Mouse (Mus musculus) midbrain, embryonic 10.5 days (tissue): ENCODE measurements around the gene Ccdc144b. TPM values are rescaled to one million over a fixed set of nuclear protein-coding genes. Genes with fewer than 3 reads are reported as not detected.

Experiments
- DNase-seq: peaks from one replicate; pipeline ENCODE4 v3.0.0-alpha.2; 2017; ENCODE audit warnings: low spot score
- H3K27ac ChIP-seq: fragments of 300-500 bp; sonication (generic); replicated peaks from 2 replicates; pipeline ENCODE4 v1.5.1; 2016; ENCODE audit warnings: mild to moderate bottlenecking
- H3K27me3 ChIP-seq: fragments of 300-500 bp; sonication (generic); 2 replicates; pipeline ENCODE4 v1.6.1; 2016; ENCODE audit warnings: low read depth, mild to moderate bottlenecking; ENCODE audit not compliant: poor library complexity, severe bottlenecking
- H3K36me3 ChIP-seq: fragments of 300-500 bp; sonication (generic); 2 replicates; pipeline ENCODE4 v1.6.1; 2016; ENCODE audit warnings: mild to moderate bottlenecking, moderate library complexity
- H3K4me1 ChIP-seq: fragments of 300-500 bp; sonication (generic); 2 replicates; pipeline ENCODE4 v1.6.1; 2016
- H3K4me3 ChIP-seq: fragments of 300-500 bp; sonication (generic); 2 replicates; pipeline ENCODE4 v1.5.1; 2016; ENCODE audit warnings: mild to moderate bottlenecking, moderate library complexity
- H3K9me3 ChIP-seq: fragments of 300-500 bp; sonication (generic); replicated peaks from 2 replicates; pipeline ENCODE4 v1.6.1; 2016; ENCODE audit warnings: mild to moderate bottlenecking
- WGBS: fragments of 180-500 bp; shearing (Covaris S2); methylation state at CpG from one replicate; pipeline ENCODE4 v1.1.7; 2016; 5-methylcytosine and 5-hydroxymethylcytosine counted together
- polyA plus RNA-seq: library from polyadenylated mRNA; unstranded; fragments of >200 nt; fragmentation: Nextera tagmentation; extraction: Ambion mirVana; gene quantifications from 2 replicates; pipeline ENCODE4 v1.2.1, GENCODE M21; 2016

The Ccdc144b gene
- polyA plus RNA-seq, 1 experiment from 2014 or later, result not detected

DNA sequence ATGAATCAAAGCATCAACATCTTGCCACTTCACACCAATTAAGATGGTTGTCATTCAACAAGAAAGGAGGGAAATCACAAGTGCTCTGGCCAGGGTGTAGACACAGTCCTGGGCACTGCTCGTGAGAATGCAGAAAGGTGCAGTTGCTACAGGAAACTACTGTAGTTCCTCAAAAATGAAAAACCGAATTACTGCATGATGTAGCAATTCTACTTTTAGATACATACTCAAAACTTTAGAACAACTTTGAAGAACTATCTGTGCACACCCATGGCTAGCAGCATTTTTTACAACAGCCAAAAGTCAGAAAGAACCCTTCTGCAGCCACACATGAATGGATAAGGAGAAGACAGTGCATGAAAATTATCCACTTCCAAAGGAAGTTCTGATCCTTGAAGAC, 86.9 kb downstream of the Ccdc144b start:
- H3K27ac ChIP-seq, result no peak overlapping the region
- peaks cover 45% of the 10 kb centered on the region for H3K36me3 ChIP-seq
- no peaks in the 10 kb centered on the region for H3K27me3 ChIP-seq
- DNase-seq, result no peak
- H3K4me1 ChIP-seq, result no peaks in the 10 kb centered on the region
- H3K4me3 ChIP-seq, result no peak overlapping the region
- 89% methylated on average over 2 of the region's 2 CpGs for WGBS
- H3K9me3 ChIP-seq, result no peaks in the 10 kb centered on the region

DNA sequence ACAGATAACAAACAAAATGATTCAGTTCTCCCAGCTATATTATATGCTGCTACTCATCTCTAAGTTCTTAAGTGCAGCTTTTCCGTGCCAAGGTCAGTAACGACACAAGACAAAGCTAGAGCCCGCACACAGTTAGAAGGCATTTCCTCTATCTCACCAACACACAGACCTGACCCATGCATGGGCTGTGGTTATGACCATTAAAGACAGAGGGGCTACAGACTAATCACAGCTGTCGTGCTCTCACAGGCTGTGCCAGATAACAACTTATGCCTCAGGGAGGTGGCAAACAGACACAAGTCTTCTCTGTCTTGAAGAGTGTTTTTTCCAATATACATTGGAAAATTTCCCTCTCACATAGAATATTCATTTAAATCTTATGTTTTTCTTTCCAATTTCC, 88.4 kb downstream of the Ccdc144b start:
- H3K4me1 ChIP-seq, result no peaks in the 10 kb centered on the region
- DNase-seq, result no peak
- 97% methylated on average over 4 of the region's 4 CpGs for WGBS
- no peak overlapping the region for H3K4me3 ChIP-seq
- no peaks in the 10 kb centered on the region for H3K9me3 ChIP-seq
- H3K36me3 ChIP-seq, result peaks cover 52% of the 10 kb centered on the region
- no peaks in the 10 kb centered on the region for H3K27me3 ChIP-seq
- no peak overlapping the region for H3K27ac ChIP-seq

DNA sequence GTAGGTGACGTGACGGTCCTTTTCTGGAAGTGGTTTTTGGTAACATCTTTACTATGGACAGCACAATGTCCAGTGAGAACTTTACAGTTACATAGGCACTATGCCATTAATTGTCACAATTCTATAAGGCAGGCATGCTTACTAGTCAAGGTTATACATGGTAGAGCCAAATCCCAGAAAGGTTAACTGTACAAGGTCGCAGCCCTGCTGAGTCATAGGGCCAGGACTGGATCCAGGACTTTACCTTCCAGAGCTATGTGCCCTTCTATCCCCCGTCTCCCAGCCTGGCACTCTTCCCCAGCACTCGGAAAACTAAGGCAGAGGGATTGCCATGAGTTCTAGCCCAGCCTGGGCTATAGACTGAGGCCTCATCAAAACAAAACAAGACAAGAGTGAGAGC, 89.4 kb downstream of the Ccdc144b start:
- DNase-seq, result no peak
- Histone ChIP-seq H3K36me3 (peaks cover 60% of the 10 kb centered on the region), H3K4me1 (no peaks in the 10 kb centered on the region), H3K27me3 (no peaks in the 10 kb centered on the region), H3K27ac (no peak overlapping the region), H3K4me3 (no peak overlapping the region), H3K9me3 (no peaks in the 10 kb centered on the region)
- WGBS, result 93% methylated on average over 5 of the region's 5 CpGs

DNA sequence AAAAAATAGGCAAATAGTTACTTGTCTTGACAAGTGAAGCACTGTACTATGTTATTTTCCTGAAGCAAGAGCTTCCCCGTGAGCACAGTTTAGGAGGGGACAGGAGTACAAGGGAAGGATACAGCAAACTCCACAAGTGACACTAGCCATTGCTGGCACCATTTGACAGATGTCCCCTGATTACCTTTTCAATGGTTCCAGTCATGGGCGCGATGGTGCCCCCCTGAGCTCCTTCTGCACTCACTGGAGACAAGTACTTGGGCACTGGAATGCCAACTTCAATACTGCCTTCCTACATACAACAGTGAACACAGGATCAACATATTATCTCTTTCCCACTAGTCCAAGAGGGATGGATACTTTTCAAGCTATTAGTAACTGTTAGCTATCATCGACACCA, 89.9 kb downstream of the Ccdc144b start:
- no peak for DNase-seq

DNA sequence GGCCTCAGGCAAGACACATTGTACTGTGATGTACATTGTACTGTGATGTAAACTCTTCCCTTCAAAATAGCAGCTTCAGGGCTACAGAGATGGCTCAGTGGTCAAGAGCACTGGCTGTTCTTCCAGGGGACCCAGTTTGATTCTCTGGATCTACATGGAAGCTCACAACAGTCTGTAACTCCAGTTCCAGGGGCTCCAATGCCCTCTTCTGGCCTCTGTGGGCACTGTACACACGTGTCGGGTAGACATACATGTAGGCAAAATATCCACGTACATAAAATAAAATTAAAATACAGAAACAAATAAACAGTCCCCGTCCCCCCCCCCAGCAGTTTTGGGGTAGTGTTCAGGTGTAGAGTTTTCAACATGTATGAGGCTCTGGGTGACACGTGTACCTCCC, 90.4 kb downstream of the Ccdc144b start:
- Histone ChIP-seq H3K36me3 (peaks cover 68% of the 10 kb centered on the region), H3K27me3 (no peaks in the 10 kb centered on the region), H3K27ac (no peak overlapping the region), H3K9me3 (no peaks in the 10 kb centered on the region), H3K4me3 (no peak overlapping the region), H3K4me1 (no peaks in the 10 kb centered on the region)
- 90% methylated on average over 5 of the region's 5 CpGs for WGBS
- no peak for DNase-seq

More for the DNA sequence above, 89.9 kb downstream of the Ccdc144b start:
- Histone ChIP-seq H3K4me1 (no peaks in the 10 kb centered on the region), H3K9me3 (no peaks in the 10 kb centered on the region), H3K36me3 (peaks cover 65% of the 10 kb centered on the region), H3K27me3 (no peaks in the 10 kb centered on the region), H3K4me3 (no peak overlapping the region), H3K27ac (no peak overlapping the region)
- WGBS, result 90% methylated on average over 4 of the region's 4 CpGs

Other genes with a start within 250 kb of the Ccdc144b start
- gene Dcun1d1, start 116.1 kb downstream of the Ccdc144b start, polyA plus RNA-seq, result 106 and 110 TPM in 2 replicates
- 35.8 and 37.6 TPM in 2 replicates for gene Mccc1, start 52.9 kb downstream of the Ccdc144b start, polyA plus RNA-seq
- gene Acad9, start 12.4 kb upstream of the Ccdc144b start, polyA plus RNA-seq, result 97.5 and 99.5 TPM in 2 replicates
- 9.1 and 10.5 TPM in 2 replicates for gene D3Ertd254e, start 97.5 kb upstream of the Ccdc144b start, polyA plus RNA-seq
- 0.11 TPM in 1 of 2 replicates, not detected in the other for gene Qrfpr, start 168.8 kb upstream of the Ccdc144b start, polyA plus RNA-seq